Mouse (Mus musculus) heart, embryonic 13.5 days (tissue): ENCODE data around the gene Plekho2. TPM values are rescaled to one million over a fixed set of nuclear protein-coding genes. Genes with fewer than 3 reads are reported as not detected.
A peak's percentile ranks its signal among the peaks of the same experiment; 100 is the strongest.

Source experiments
- ATAC-seq: fragments of 200-750 bp; cut with Nextera tagmentation; 2 replicates; pipeline ENCODE4 v1.8.0; 2017; ENCODE audit warnings: moderate TSS enrichment; ENCODE audit not compliant: insufficient number of reproducible peaks, low FRiP score, low TSS enrichment; ENCODE audit errors: extremely low read depth
- H3K27ac ChIP-seq: fragments of 300-500 bp; sonication (generic); replicated peaks from 2 replicates; pipeline ENCODE4 v1.5.1; 2015; ENCODE audit warnings: moderate library complexity, mild to moderate bottlenecking, inconsistent platforms
- H3K27me3 ChIP-seq: fragments of 300-500 bp; sonication (generic); replicated peaks from 2 replicates; pipeline ENCODE4 v1.6.1; 2015; ENCODE audit warnings: mild to moderate bottlenecking, inconsistent platforms
- H3K36me3 ChIP-seq: fragments of 300-500 bp; sonication (generic); 2 replicates; pipeline ENCODE4 v1.6.1; 2015; ENCODE audit warnings: mild to moderate bottlenecking, inconsistent platforms
- H3K4me1 ChIP-seq: fragments of 300-500 bp; sonication (generic); 2 replicates; pipeline ENCODE4 v1.6.1; 2015; ENCODE audit warnings: inconsistent platforms
- H3K4me2 ChIP-seq: fragments of 300-500 bp; sonication (generic); 2 replicates; pipeline ENCODE4 v1.6.1; 2015; ENCODE audit warnings: inconsistent platforms, mild to moderate bottlenecking, moderate library complexity
- H3K4me3 ChIP-seq: fragments of 300-500 bp; sonication (generic); 2 replicates; pipeline ENCODE4 v1.5.1; 2015; ENCODE audit warnings: moderate library complexity, mild to moderate bottlenecking, inconsistent platforms
- H3K9ac ChIP-seq: fragments of 300-500 bp; sonication (generic); 2 replicates; pipeline ENCODE4 v1.6.1; 2015; ENCODE audit warnings: inconsistent platforms, mild to moderate bottlenecking, moderate library complexity
- H3K9me3 ChIP-seq: fragments of 300-500 bp; sonication (generic); 2 replicates; pipeline ENCODE4 v1.6.1; 2016; ENCODE audit warnings: inconsistent platforms
- WGBS: fragments of 180-500 bp; shearing (Covaris S2); methylation state at CpG from one replicate; pipeline ENCODE4 v1.1.7; 2015; ENCODE audit warnings: mixed read lengths; 5-methylcytosine and 5-hydroxymethylcytosine counted together
- polyA plus RNA-seq: library from polyadenylated mRNA; unstranded; fragments of >200 nt; fragmentation: Nextera tagmentation; extraction: Ambion mirVana; gene quantifications from 2 replicates; pipeline ENCODE4 v1.2.1, GENCODE M21; 2015

Plekho2 gene
- polyA plus RNA-seq: 10.7 and 11.9 TPM in 2 replicates

DNA sequence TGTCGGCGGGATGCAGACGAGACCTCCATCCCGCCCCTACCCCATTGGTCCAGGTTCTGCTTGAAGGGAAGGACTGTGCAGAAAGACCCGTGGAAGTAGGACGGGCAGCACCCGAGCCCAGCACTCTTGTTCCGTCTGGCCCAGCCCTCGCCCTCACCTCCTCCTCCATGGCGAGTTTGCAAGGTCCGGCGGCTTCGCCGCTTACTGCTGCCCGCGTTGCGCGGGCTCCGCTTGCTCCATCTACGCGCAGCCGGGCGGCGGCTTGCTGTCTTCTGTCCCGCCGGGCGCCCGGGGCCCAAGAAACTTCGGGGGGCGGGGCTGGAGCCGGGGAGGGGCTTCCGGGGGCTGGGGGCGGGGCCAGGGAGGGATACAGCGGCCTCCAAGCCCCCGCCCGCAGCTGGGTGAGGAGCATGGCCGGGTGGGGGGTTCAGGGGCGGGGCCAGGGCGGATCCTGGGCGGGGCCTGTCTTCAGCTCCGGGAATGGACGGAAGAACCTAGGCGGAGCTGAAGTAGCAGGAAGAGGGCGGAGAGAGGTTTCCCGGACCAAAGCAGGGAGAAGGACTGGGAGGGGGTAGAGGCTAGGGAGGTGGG, at the start of gene Plekho2:
Gene Plekho2 (minus strand): TSS at position 260 of the 591 bp plus-strand sequence.
- peak within 1 kb of the TSS; percentile 76 for H3K4me3 ChIP-seq
- H3K9me3 ChIP-seq: no peaks in the 10 kb centered on the region; the same call in 1 of the 2 replicates
- peaks cover 57% of the 10 kb centered on the region for H3K4me1 ChIP-seq
- under 1% methylated on average over 45 of the region's 45 CpGs for WGBS
- peak within 1 kb of the TSS; percentile 90 for H3K9ac ChIP-seq
- H3K27me3 ChIP-seq: no peaks in the 10 kb centered on the region
- peak; percentile 92 for ATAC-seq
- no peaks in the 10 kb centered on the region for H3K36me3 ChIP-seq
- peak within 1 kb of the TSS; percentile 78 for H3K4me2 ChIP-seq
- peak within 1 kb of the TSS; percentile 86 for H3K27ac ChIP-seq

GRCm38 (mm10) chr9:65629025-65629766, 49.4 kb upstream of the Plekho2 start, which contains the start of gene Rbpms2:
TSS of gene Rbpms2 (plus strand) at chr9:65629648.
- peaks cover 9% of the 10 kb centered on the region for H3K27me3 ChIP-seq
- no peak for ATAC-seq
- peak within 1 kb of the TSS; percentile 91 for H3K9ac ChIP-seq
- H3K4me2 ChIP-seq: peak within 1 kb of the TSS; percentile 91
- WGBS: 1% methylated on average over 37 of the region's 40 CpGs
- H3K4me3 ChIP-seq: peak within 1 kb of the TSS; percentile 68
- H3K4me1 ChIP-seq: peaks cover 34% of the 10 kb centered on the region
- H3K36me3 ChIP-seq: no peaks in the 10 kb centered on the region
- peak within 1 kb of the TSS; percentile 94 for H3K27ac ChIP-seq
- H3K9me3 ChIP-seq: no peaks in the 10 kb centered on the region

GRCm38 (mm10) chr9:65624266-65624665, 44.4 kb upstream of the Plekho2 start:
- H3K36me3 ChIP-seq: no peaks in the 10 kb centered on the region
- peaks cover 9% of the 10 kb centered on the region for H3K27me3 ChIP-seq
- H3K4me3 ChIP-seq: no peak overlapping the region
- H3K27ac ChIP-seq: no peak overlapping the region
- no peak overlapping the region for H3K4me2 ChIP-seq
- no peak overlapping the region for H3K9ac ChIP-seq
- whole genome bisulfite sequencing: 69% methylated on average over 2 of the region's 2 CpGs
- no peaks in the 10 kb centered on the region for H3K9me3 ChIP-seq
- no peak for ATAC-seq
- H3K4me1 ChIP-seq: peaks cover 11% of the 10 kb centered on the region

- ATAC-seq: no peak
- 67% methylated on average over 5 of the region's 5 CpGs for WGBS
- H3K36me3 ChIP-seq: no peaks in the 10 kb centered on the region
- no peak overlapping the region for H3K4me2 ChIP-seq
- no peaks in the 10 kb centered on the region for H3K9me3 ChIP-seq
- no peak overlapping the region for H3K9ac ChIP-seq
- H3K4me3 ChIP-seq: no peak overlapping the region
- no peak overlapping the region for H3K27ac ChIP-seq
- no peaks in the 10 kb centered on the region; the same call in 1 of the 2 replicates for H3K27me3 ChIP-seq
- H3K4me1 ChIP-seq: peaks cover 3% of the 10 kb centered on the region; the same call in 1 of the 2 replicates
Observed at GRCm38 (mm10) chr9:65622826-65623225, 43.0 kb upstream of the Plekho2 start.

GRCm38 (mm10) chr9:65621666-65622065, 41.8 kb upstream of the Plekho2 start:
- no peak overlapping the region for H3K27ac ChIP-seq
- WGBS: 77% methylated on average over 2 of the region's 2 CpGs
- no peak overlapping the region for H3K9ac ChIP-seq
- no peak overlapping the region for H3K4me2 ChIP-seq
- no peak for ATAC-seq
- peaks cover 3% of the 10 kb centered on the region; the same call in 1 of the 2 replicates for H3K4me1 ChIP-seq
- no peaks in the 10 kb centered on the region for H3K36me3 ChIP-seq
- H3K27me3 ChIP-seq: no peaks in the 10 kb centered on the region
- no peak overlapping the region for H3K4me3 ChIP-seq
- H3K9me3 ChIP-seq: no peaks in the 10 kb centered on the region

DNA sequence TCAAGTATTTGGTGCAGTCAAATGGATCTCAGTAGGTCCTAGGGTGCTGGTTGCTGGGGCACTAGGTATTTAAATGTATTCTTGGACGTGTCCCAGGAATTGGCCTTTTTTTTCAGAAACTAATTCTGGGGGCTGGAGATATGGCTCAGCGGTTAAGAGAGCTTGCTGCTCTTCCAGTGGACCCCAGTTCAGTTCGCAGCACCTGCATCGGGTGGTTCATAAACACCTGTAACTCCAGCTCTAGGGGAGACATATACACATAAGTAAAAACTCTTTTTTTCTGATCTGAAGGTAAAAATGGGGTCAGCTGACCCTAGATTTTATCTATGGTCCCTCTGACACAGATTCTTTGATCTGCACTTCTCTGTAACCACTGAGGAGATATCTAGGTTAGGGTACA, 41.4 kb upstream of the Plekho2 start:
- Histone ChIP-seq H3K9me3 (no peaks in the 10 kb centered on the region), H3K27ac (no peak overlapping the region), H3K4me3 (no peak overlapping the region), H3K9ac (no peak overlapping the region), H3K27me3 (no peaks in the 10 kb centered on the region), H3K4me2 (no peak overlapping the region), H3K36me3 (no peaks in the 10 kb centered on the region), H3K4me1 (peaks cover 3% of the 10 kb centered on the region; the same call in 1 of the 2 replicates)
- no peak for ATAC-seq
- 80% methylated on average over 4 of the region's 4 CpGs for WGBS

DNA sequence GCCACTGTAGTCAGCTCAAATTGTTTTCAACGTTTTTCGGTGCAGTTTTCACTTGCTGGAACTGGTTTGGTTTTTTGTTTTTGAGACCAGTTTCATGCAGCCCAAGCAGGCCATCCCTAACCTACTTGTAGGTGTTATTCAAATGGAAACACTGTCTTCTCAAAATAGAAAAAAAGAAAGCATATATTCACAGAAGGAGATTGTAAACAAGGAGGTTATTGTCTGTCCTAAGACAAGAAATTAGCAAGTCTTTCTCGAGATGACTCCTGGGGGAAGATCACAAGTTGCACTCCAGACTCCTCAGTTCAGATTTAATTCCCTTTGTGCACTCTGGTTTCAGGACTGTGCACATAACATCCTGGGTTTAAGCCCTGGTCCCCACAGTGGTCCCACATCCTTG, 39.5 kb upstream of the Plekho2 start:
- no peak for ATAC-seq
- WGBS: 58% methylated on average over 3 of the region's 3 CpGs
- H3K9ac ChIP-seq: no peak overlapping the region
- H3K4me1 ChIP-seq: no peaks in the 10 kb centered on the region
- H3K36me3 ChIP-seq: no peaks in the 10 kb centered on the region
- H3K4me3 ChIP-seq: no peak overlapping the region
- H3K27me3 ChIP-seq: no peaks in the 10 kb centered on the region
- no peak overlapping the region for H3K27ac ChIP-seq
- H3K4me2 ChIP-seq: no peak overlapping the region
- no peaks in the 10 kb centered on the region for H3K9me3 ChIP-seq

DNA sequence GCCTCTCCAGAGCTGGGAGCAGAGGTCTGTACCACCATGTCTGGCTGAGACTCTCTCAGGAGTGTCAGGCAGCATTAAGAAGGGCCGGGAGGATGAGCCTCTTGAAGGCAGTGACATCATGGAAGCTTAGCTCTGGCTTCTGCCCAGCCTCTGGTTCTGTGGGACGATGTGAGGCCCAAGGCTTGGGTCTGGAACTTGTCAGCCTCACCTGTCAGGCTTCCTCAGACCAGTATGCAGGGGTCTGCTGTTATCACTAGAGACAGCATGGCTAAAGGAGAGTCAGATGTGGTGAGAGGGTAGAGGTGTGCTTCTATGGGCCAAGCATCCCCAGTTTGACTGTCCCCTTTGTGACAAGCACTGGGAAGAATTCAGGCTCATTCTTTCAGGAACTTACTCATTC, 33.3 kb upstream of the Plekho2 start:
- no peaks in the 10 kb centered on the region for H3K36me3 ChIP-seq
- H3K4me1 ChIP-seq: peaks cover 13% of the 10 kb centered on the region
- peak; percentile 68; the same call in 1 of the 2 replicates for ATAC-seq
- no peaks in the 10 kb centered on the region for H3K9me3 ChIP-seq
- no peaks in the 10 kb centered on the region for H3K27me3 ChIP-seq
- 10% methylated on average over 2 of the region's 2 CpGs for WGBS
- peak overlapping the region; percentile 83 for H3K27ac ChIP-seq
- H3K9ac ChIP-seq: 0 out of 2 replicates have a peak overlapping the region, but pooled peaks have one; percentile 5
- no peak overlapping the region for H3K4me3 ChIP-seq
- H3K4me2 ChIP-seq: no peak overlapping the region

DNA sequence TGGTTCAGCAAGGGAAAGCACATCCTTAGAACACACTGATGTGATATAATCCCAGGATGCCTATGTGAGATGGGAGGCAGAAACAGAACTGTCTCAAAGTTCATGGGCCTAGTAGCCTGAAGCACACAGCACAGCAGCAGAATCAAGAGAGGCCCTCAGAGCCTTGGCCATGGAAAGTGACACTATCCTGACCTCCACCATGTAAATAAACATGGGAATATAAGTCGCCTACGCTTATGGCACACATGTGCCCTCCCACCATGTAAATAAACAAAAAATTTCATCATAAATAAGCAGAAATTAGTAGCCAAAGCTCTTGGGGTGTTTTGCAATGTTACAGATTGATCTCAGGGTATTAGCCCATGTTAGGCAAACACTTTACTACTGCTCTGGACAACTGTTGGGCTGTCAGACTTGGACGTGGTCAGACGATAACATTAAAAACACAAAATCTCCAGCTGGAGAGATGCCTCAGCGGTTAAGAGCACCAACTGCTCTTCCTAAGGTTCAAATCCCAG, 32.2 kb upstream of the Plekho2 start:
- no peak overlapping the region for H3K4me3 ChIP-seq
- no peaks in the 10 kb centered on the region for H3K27me3 ChIP-seq
- ATAC-seq: no peak
- no peak overlapping the region for H3K4me2 ChIP-seq
- H3K27ac ChIP-seq: no peak overlapping the region
- WGBS: 70% methylated on average over 5 of the region's 5 CpGs
- no peaks in the 10 kb centered on the region for H3K9me3 ChIP-seq
- H3K9ac ChIP-seq: no peak overlapping the region
- H3K36me3 ChIP-seq: no peaks in the 10 kb centered on the region
- peaks cover 19% of the 10 kb centered on the region for H3K4me1 ChIP-seq

DNA sequence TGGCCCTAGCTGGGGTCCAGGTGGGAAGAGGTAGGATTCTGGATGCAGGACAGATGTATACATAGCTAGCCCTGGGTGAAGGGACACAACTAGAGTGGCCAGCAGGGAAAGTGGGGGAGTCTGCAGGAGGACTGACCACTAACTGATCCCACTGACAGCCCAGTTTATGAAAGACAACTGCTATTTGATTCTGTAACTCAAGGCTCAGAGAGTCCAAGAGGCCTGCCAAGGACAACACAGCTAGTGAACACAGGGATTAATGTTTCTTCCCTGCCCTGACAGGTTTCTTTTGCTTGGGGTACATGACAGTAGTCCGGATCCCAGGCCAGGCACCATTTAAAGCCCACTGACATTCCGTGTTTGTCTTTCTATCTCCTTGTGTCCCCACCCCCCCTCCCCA, 27.3 kb upstream of the Plekho2 start:
- H3K4me1 ChIP-seq: peaks cover 21% of the 10 kb centered on the region
- H3K9me3 ChIP-seq: no peaks in the 10 kb centered on the region
- H3K9ac ChIP-seq: no peak overlapping the region
- peak overlapping the region; percentile 45; the same call in 1 of the 2 replicates for H3K27ac ChIP-seq
- no peaks in the 10 kb centered on the region for H3K36me3 ChIP-seq
- H3K27me3 ChIP-seq: no peaks in the 10 kb centered on the region
- H3K4me2 ChIP-seq: no peak overlapping the region
- no peak overlapping the region for H3K4me3 ChIP-seq
- 20% methylated on average over 2 of the region's 2 CpGs for WGBS
- ATAC-seq: no peak

DNA sequence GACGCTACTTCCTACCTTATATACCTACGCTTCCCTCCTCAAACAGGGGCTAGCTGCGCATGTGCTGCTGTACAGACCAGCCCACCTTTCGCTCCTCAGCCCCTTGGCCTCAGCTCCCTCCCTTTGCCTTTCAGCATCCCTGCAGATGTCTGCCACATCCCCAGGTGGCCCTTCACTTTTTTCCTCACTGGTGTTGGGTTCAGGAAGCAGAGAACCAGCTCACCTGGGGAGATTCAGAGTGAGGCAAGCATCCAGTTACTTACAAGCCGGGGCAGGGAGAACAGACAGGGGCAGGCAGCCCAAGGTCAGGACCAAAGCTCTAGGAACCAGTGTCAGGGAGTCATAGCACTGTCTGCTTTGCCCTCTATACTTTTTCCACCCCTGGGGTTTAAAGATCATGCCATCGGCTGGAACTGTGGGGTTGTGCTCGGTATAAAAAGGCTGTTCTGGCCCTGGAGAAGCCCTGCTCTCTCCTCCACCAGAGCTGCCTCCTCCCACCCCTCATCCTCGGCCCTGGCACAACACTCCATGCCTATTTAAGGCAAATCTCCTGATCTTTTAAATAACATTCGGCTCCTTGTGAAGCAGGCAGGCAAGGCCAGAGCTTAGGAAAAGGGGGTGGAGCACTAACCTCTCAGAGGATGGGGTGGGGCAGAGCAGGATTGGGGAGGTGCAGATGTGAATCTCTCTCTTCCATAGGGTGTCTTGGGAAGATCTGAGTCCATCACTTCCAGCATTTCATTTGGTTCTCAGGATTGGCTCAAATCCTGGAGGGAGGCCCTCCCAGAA, 26.7 kb upstream of the Plekho2 start:
- Histone ChIP-seq H3K4me1 (peaks cover 21% of the 10 kb centered on the region), H3K4me2 (no peak overlapping the region), H3K4me3 (no peak overlapping the region), H3K9me3 (no peaks in the 10 kb centered on the region), H3K9ac (peak overlapping the region; percentile 65; the same call in 1 of the 2 replicates), H3K27ac (peak overlapping the region; percentile 45; the same call in 1 of the 2 replicates), H3K27me3 (no peaks in the 10 kb centered on the region), H3K36me3 (no peaks in the 10 kb centered on the region)
- no peak for ATAC-seq
- WGBS: 38% methylated on average over 9 of the region's 9 CpGs
